Mouse (Mus musculus): ENCODE data around the gene Polr2l.

Gene Polr2l

DNA sequence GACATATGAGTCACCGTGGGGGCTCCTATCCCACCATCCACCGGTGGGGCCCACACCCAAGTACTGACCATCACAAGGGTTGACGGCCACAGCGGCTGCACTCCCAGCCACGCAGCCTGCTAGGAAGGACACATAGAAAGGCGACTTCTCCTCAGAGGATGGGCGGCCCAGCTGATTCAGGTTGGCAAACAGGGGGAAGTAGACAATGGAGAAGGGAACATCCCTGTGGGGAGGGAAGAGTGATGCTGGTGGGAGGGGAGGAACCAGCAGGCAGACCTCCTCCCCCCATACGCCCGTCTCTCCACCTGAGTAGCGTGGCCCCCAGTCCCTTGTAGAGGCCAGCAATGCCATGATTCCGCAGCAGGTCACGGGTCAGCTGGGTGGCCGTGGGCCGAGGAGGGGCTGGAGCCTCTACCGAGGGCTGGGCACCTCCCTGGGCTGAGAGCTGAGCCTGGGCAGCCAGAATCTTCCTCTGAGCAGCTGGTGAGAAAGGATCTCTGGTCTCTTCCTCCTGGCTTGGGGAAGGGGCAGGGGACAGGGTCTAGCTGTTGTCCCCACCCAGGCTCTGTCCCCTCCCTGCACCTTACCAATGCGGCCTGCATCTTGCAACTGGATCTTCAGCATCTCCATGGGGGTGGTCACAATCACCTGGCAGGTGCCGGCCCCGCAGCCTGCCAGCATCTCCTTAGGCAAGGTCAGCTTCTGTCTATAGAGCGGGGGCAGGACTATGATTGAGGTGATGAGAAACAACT lies 43.3 kb downstream of the Polr2l start:
- DNase-seq: no peak

DNA sequence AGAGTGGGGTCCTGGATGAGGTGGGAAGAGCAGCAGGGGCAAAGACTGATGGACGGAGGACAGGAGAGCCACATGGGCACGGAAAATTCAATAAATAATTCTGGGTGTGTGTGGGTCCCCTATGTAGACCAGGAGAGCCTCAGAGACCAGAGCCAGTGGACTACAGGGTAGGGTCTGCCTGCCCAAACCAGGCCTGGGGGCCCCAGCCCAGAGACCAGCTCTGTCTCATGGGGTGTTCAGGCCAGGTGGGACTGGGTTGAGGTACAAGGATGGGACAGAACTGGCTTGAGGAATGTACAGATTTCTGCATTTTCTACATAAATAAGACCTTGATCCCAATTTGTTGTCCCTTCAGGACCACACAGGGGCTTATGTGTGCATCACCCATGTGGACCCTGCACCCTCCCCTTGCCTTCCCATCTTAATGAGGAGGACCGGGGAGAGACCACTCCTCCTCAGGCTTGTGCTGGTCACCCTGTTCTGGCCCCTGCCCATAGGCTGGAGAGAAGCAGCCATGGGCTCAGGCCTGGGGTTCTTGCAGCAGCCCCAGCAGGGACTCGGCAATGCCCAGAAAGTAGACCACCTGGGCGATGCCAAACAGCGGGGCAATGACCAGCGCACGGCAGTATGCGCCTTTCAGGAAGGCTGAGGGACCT lies 44.2 kb downstream of the Polr2l start:
- no peak for DNase-seq

- DNase-seq: no peak
Observed at GRCm38 (mm10) chr7:141429840-141430584, 44.9 kb downstream of the Polr2l start.

DNA sequence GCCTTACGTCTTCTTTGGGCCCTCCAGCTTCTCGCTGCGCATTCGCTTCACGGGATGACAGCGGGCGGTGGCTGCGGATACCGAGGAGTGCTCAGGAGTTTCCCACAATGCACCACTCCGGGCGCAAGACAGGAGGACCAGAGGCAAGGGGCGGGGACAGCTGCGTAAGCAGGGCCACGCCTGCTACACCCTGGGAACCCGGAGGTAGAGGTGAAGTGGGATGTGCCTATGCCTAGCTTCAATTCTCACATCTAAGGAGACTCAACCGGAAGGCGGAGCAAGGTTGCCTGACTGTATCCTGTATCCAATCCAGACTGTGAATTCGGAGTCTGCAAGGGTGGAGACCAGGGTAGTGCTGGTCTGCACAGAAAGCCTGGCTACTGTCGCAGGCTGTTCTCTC lies 45.6 kb downstream of the Polr2l start, which contains the start of gene Cend1:
TSS of gene Cend1 (minus strand) at position 182 of the 400 bp plus-strand sequence.
- peak; percentile 44 for DNase-seq

- no peak for DNase-seq
Observed at GRCm38 (mm10) chr7:141428701-141429100, 46.2 kb downstream of the Polr2l start.

DNA sequence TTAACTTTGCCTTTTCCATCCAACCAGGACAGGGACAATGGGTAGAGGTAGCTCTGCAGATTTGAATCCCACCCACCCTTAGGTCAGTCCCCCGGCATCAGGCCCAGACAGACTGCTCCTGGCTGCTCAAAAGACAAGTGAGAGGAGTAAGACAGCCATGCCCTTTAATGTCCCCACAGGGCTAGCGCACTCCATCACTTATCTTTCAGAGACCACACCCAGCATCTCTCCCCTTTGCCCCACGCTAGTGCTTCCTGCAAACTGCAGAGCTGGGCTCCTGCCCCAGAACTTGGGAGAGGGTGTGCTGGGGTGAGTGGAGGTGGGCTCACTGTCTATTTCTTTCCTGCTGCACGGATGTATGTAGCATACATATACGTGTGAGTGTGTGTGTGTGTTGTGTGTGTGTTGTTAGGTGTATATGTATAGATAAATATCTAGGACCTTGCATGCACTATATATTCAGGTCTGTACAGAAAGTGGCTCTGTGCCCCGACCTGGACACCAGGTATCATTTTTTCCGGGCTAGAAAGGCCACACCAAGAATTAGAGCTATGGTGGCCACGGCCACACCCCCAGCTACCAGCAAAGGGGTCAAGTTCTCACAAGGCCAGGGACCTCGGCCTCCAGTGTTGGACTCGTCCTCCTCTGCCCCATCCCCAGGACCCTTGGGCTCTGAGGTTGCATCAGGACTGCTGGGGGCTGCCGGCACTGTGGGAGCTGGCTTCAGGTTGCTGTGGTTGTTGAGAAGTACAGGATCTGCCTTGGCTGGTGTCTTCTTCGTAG lies 47.8 kb downstream of the Polr2l start:
- no peak for DNase-seq

- DNase-seq: no peak
Observed at GRCm38 (mm10) chr7:141423811-141424210, 51.1 kb downstream of the Polr2l start.
